8 mouse cellular contexts compared by ENCODE assay signal in the genomic region with DNA sequence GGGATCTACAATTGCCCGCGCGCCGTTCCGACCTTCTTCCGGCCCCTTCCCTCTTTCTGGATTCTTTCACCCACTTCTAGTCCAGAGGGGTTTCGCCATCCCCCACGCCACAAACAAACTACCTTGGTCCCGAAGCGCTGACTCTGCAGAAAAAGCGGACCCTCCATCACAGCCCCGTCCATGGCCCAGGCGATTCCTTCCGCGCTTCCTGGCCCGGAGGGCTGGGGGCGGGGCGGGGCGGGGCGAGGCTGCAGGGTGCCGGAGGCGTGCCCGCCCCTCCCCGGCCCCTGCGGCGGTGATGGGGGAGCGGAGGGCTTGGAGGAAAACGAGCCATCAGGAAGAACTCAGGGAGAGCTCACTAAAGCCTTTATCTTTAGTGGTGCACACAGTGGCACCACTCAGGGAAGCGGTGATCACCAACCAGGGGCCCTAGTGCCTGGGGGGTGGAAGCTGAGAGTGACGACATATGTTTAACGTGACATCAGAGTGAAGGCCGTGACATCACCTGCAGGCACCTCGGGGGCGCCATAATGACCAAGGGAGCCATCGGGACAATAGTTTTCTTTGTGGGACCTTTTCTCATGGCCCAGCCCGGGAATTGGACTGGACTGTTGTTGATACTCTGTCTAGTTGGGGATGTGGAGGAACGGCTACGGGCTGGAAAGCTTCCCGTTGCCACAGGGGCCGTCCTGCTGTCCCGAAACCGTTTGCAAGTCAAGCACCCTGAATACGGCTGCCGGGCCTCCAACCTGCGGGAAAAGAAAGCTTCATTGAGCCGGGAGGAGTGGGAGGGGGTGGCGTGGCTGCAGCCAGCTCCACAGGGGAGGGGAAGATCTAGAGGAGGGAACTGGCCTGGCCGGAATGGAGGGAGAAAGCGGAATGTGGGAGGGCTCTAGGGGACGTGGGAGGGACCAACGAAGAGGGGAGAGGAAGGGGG. TPM values are rescaled to one million over a fixed set of nuclear protein-coding genes. Genes with fewer than 3 reads are reported as not detected.
DNase-seq lines count a peak whose midpoint lies in the region; ATAC-seq and TF ChIP-seq lines count a peak whose summit lies in the region.

TSS of gene Dok1 (minus strand) at position 223 of the 937 bp plus-strand sequence.
TSS of gene Loxl3 (plus strand) at position 925 of the 937 bp plus-strand sequence.

- TF ChIP-seq CTCF in layer of hippocampus, adult 2 months (conservative IDR thresholded peaks at IDR 0.05), result no peak
- no peak for TF ChIP-seq CTCF in liver, embryonic 14.5 days (IDR thresholded peaks at IDR 0.05; ENCODE audit: low read depth)

- no peaks in the 10 kb centered on the region; the same call in 1 of the 2 replicates for H3K27me3 ChIP-seq in liver, embryonic 14.5 days (ENCODE audit: control insufficient read depth, insufficient read depth, low read length)

- H3K9me3 ChIP-seq in liver, embryonic 14.5 days (ENCODE audit: control insufficient read depth, low read length), result no peaks in the 10 kb centered on the region

- H3K4me2 ChIP-seq in liver, embryonic 14.5 days (ENCODE audit: low read depth), result peak within 1 kb of the TSS; percentile 94

- H3K27ac ChIP-seq in layer of hippocampus, adult 2 months, result peak within 1 kb of the TSS; percentile 68
- peak within 1 kb of the TSS; percentile 85 for H3K27ac ChIP-seq in liver, embryonic 14.5 days

- no peak for TF ChIP-seq EP300 in liver, embryonic 14.5 days (IDR thresholded peaks at IDR 0.05; ENCODE audit: low read depth)

- peaks cover 18 to 19% of the 10 kb centered on the region in 2 experiments for H3K4me1 ChIP-seq in liver, embryonic 14.5 days (replicated peaks; ENCODE audit: control insufficient read depth in 2 of 2, insufficient read depth in 2 of 2, low read length in 1 of 2)

- 2% methylated on average over 51 of the region's 51 CpGs for WGBS in liver, embryonic 14.5 days (ENCODE audit: insufficient replicate concordance)

- H3K4me3 ChIP-seq in layer of hippocampus, adult 2 months, result peak within 1 kb of the TSS; percentile 60
- H3K4me3 ChIP-seq in liver, embryonic 14.5 days (ENCODE audit: insufficient read depth in 1 of 2, low read depth in 2 of 2, low read length in 2 of 2), result peak within 1 kb of the TSS; percentile 82 to 95

- peak in 1 of 2 experiments; percentile 48 for DNase-seq in layer of hippocampus, adult 2 months (ENCODE audit: low spot score in 2 of 2)
- DNase-seq in layer of hippocampus, postnatal 25 days (ENCODE audit: extremely low spot score in 1 of 2, low spot score in 1 of 2), result no peak
- DNase-seq in c-Kit-positive CD71-positive TER-119-positive erythroid progenitor cells, embryonic 14.5 days (ENCODE audit: low spot score), result peak; percentile 69
- DNase-seq in gastrocnemius, postnatal 25 days, result peak; percentile 82
- DNase-seq in hindlimb bud, embryonic 11.5 days (ENCODE audit: extremely low spot score, low read depth, low spot score), result peak; percentile 37
- peak in 2 of 3 experiments; percentile 49 to 51 for DNase-seq in liver, embryonic 14.5 days (ENCODE audit: low read depth in 3 of 3, low spot score in 3 of 3)
- DNase-seq in natural killer cell, adult 2 months (ENCODE audit: low spot score in 2 of 2), result peak; percentile 60 to 70
- peak; percentile 74 for DNase-seq in testis, postnatal 14 days (ENCODE audit: low spot score)

- H3K9ac ChIP-seq in liver, embryonic 14.5 days (replicated peaks), result peak within 1 kb of the TSS; percentile 96

- peaks cover 17% of the 10 kb centered on the region for H3K36me3 ChIP-seq in liver, embryonic 14.5 days (replicated peaks; ENCODE audit: control insufficient read depth, insufficient read depth, low read depth)

- peak; percentile 90 for ATAC-seq in liver, embryonic 14.5 days (ENCODE audit: insufficient read depth)

RNA-seq across cellular contexts. Expression of gene Dok1, which starts in this region (rescaled TPM):
- 1 to 10 TPM; 3.2 to 3.3 TPM for total RNA-seq in layer of hippocampus, adult 2 months (2021)
- 1 to 10 TPM; 1.9 to 2.5 TPM for total RNA-seq in layer of hippocampus, postnatal 25 days (2021)
- total RNA-seq in gastrocnemius, postnatal 25 days (2021), result 1 to 10 TPM; 1.9 to 2.6 TPM
- 13.9 and 14.9 TPM in 2 replicates for polyA plus RNA-seq in liver, embryonic 14.5 days (2012; rRNA removed)
- polyA plus RNA-seq in liver, embryonic 14.5 days (2014; fragmentation: Nextera tagmentation; extraction: Ambion mirVana), result 12.7 and 15.7 TPM in 2 replicates

RNA-seq across cellular contexts. Expression of gene Loxl3, which starts in this region (rescaled TPM):
- total RNA-seq in layer of hippocampus, adult 2 months (2021), result 1 to 10 TPM; 2.4 to 3.5 TPM
- total RNA-seq in layer of hippocampus, postnatal 25 days (2021), result 1 to 10 TPM; 3.3 to 3.9 TPM
- 1 to 10 TPM; 4.2 to 5.3 TPM for total RNA-seq in gastrocnemius, postnatal 25 days (2021)
- 0.92 and 1.6 TPM in 2 replicates for polyA plus RNA-seq in liver, embryonic 14.5 days (2012; rRNA removed)
- polyA plus RNA-seq in liver, embryonic 14.5 days (2014; fragmentation: Nextera tagmentation; extraction: Ambion mirVana), result 1.1 TPM in 2 replicates

Comparison
In these comparisons a context has a peak if more than half of its experiments do, and no peak if none do; other contexts are left out.
1. DNase-seq: peak in c-Kit-positive CD71-positive TER-119-positive erythroid progenitor cells, embryonic 14.5 days (single experiment), gastrocnemius, postnatal 25 days (single experiment), hindlimb bud, embryonic 11.5 days (single experiment), liver, embryonic 14.5 days (2 of 3), natural killer cell, adult 2 months (2 of 2) and testis, postnatal 14 days (single experiment); none in layer of hippocampus, postnatal 25 days (0 of 2).